Mouse (Mus musculus) CD8-positive naive resting alpha-beta T cell, adult 2 months (primary cell): Measurements from ENCODE around the gene Cadm1.

ENCODE experiments used
- DNase-seq, 2 experiments: peaks; one replicate each; pipeline ENCODE4 v3.0.0; 2022; ENCODE audit warnings: low read depth in 2 of 2, low spot score in 2 of 2

Gene Cadm1

GRCm38 (mm10) chr9:47529602-47530450 is at the start of gene Cadm1:
TSS of gene Cadm1 (plus strand) at chr9:47530173.
- peak; percentile 2 to 17 for DNase-seq

- no peak for DNase-seq
Measured at GRCm38 (mm10) chr9:47484506-47484905, 45.5 kb upstream of the Cadm1 start.

GRCm38 (mm10) chr9:47485186-47485585 is 44.8 kb upstream of the Cadm1 start:
- no peak for DNase-seq

- DNase-seq, result no peak
Measured at GRCm38 (mm10) chr9:47499761-47500160, 30.2 kb upstream of the Cadm1 start.

GRCm38 (mm10) chr9:47505956-47506355 is 24.0 kb upstream of the Cadm1 start:
- no peak for DNase-seq

- DNase-seq, result no peak
Measured at GRCm38 (mm10) chr9:47506876-47507275, 23.1 kb upstream of the Cadm1 start.

GRCm38 (mm10) chr9:47508109-47508508 is 21.9 kb upstream of the Cadm1 start:
- DNase-seq, result no peak

GRCm38 (mm10) chr9:47512521-47512920 is 17.5 kb upstream of the Cadm1 start:
- DNase-seq, result no peak

GRCm38 (mm10) chr9:47514318-47514717 is 15.7 kb upstream of the Cadm1 start:
- DNase-seq, result no peak

- DNase-seq, result no peak
Measured at GRCm38 (mm10) chr9:47516238-47516637, 13.7 kb upstream of the Cadm1 start.

GRCm38 (mm10) chr9:47527290-47527689 is 2.7 kb upstream of the Cadm1 start:
- no peak for DNase-seq

- no peak for DNase-seq
Measured at GRCm38 (mm10) chr9:47527741-47528140, 2.2 kb upstream of the Cadm1 start.

GRCm38 (mm10) chr9:47529182-47529581 is 791 bp upstream of the Cadm1 start:
- DNase-seq, result no peak

- no peak for DNase-seq
Measured at GRCm38 (mm10) chr9:47530544-47530921, 560 bp downstream of the Cadm1 start.

GRCm38 (mm10) chr9:47530922-47531850 is 1.2 kb downstream of the Cadm1 start:
- no peak for DNase-seq

- no peak for DNase-seq
Measured at GRCm38 (mm10) chr9:47532215-47532865, 2.4 kb downstream of the Cadm1 start.

GRCm38 (mm10) chr9:47533461-47533860 is 3.5 kb downstream of the Cadm1 start:
- DNase-seq, result no peak

- DNase-seq, result no peak
Measured at GRCm38 (mm10) chr9:47534573-47535475, 4.9 kb downstream of the Cadm1 start.

- no peak for DNase-seq
Measured at GRCm38 (mm10) chr9:47545245-47545644, 15.3 kb downstream of the Cadm1 start.

GRCm38 (mm10) chr9:47545667-47546066 is 15.7 kb downstream of the Cadm1 start:
- no peak for DNase-seq
